Mouse (Mus musculus) heart, adult 2 months (tissue): ENCODE measurements around the gene Gpr137.

ENCODE experiments used
- CTCF ChIP-seq: fragments of 200-600 bp; IDR thresholded peaks from 2 replicates; pipeline ENCODE4 v1.8.1; 2022; ENCODE audit warnings: antibody characterized with exemption, mild to moderate bottlenecking, moderate library complexity
- POLR2A ChIP-seq: fragments of 200-500 bp; IDR thresholded peaks from 2 replicates; pipeline ENCODE4 v1.6.1; 2011; ENCODE audit warnings: mild to moderate bottlenecking, low read depth, low read length, control low read depth; ENCODE audit not compliant: insufficient read depth

DNA sequence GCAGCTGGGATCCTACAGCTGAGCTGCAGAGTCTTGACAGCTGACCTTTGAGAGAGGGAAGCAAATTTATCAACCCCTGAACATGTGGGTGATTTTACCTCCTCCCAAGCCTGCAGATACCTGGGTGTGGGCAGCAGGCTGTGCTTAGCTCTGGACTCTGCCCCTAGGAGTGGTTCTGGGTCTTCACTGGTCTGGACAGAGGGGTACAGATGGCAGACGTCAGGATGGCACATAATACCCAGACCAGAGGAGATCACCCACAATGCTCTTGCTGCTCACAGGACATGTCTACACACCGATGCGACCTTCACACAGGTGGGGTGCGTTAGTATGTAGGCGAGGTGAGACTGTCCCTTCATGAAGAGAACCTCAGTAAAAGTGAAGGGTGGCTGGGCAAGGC is 7.3 kb upstream of the Gpr137 start:
- TF ChIP-seq CTCF (no peak), POLR2A (no peak)
